Mouse (Mus musculus) liver, embryonic 14.5 days (tissue): ENCODE measurements at regions not wholly inside any gene's neighbourhood (a gene's known extent, or its start where the extent isn't known, plus 50 kb on each side); places are given as distances from the start of the nearest gene placed in this dataset.

Source experiments
- ATAC-seq: fragments of 200-750 bp; cut with Nextera tagmentation; 2 replicates; pipeline ENCODE4 v1.8.0; 2017; ENCODE audit warnings: moderate number of reproducible peaks, mild to moderate bottlenecking, moderate library complexity; ENCODE audit not compliant: insufficient read depth
- DNase-seq, 3 experiments: peaks; one replicate each; pipeline ENCODE4 v3.0.0-alpha.2; 2012 to 2013; ENCODE audit warnings: low read depth in 3 of 3, low spot score in 3 of 3
- H3K27ac ChIP-seq: fragments of 300-500 bp; sonication (generic); 2 replicates; pipeline ENCODE4 v1.5.1; 2014; ENCODE audit warnings: moderate library complexity, mild to moderate bottlenecking, control low read depth, inconsistent platforms
- H3K27me3 ChIP-seq: fragments of 300-500 bp; sonication (generic); 2 replicates; pipeline ENCODE4 v1.6.1; 2014; ENCODE audit warnings: mild to moderate bottlenecking, low read length, moderate library complexity; ENCODE audit not compliant: control insufficient read depth, insufficient read depth
- H3K36me3 ChIP-seq: fragments of 300-500 bp; sonication (generic); replicated peaks from 2 replicates; pipeline ENCODE4 v1.6.1; 2014; ENCODE audit warnings: low read depth; ENCODE audit not compliant: control insufficient read depth, insufficient read depth
- H3K4me1 ChIP-seq, 2 experiments: fragments of 200-500 bp in 1 of 2; fragments of 300-500 bp in 1 of 2; sonication (generic) in 1 of 2; replicated peaks; 2 replicates each; pipeline ENCODE4 v1.6.1; 2012 to 2014; ENCODE audit warnings: antibody characterized with exemption in 1 of 2, inconsistent platforms in 1 of 2, low read length in 1 of 2; ENCODE audit not compliant: control insufficient read depth in 2 of 2, insufficient read depth in 2 of 2
- H3K4me2 ChIP-seq: fragments of 300-500 bp; sonication (generic); 2 replicates; pipeline ENCODE4 v1.6.1; 2014; ENCODE audit warnings: low read depth, mild to moderate bottlenecking, control low read depth, moderate library complexity
- H3K4me3 ChIP-seq, 2 experiments: fragments of 200-500 bp in 1 of 2; fragments of 300-500 bp in 1 of 2; sonication (generic) in 1 of 2; 2 replicates each; pipeline ENCODE4 v1.5.1; 2012 to 2014; ENCODE audit warnings: low read depth in 2 of 2, low read length in 2 of 2, mild to moderate bottlenecking in 2 of 2, control low read depth in 1 of 2, inconsistent platforms in 1 of 2, moderate library complexity in 1 of 2; ENCODE audit not compliant: insufficient read depth in 1 of 2
- H3K9ac ChIP-seq: fragments of 300-500 bp; sonication (generic); replicated peaks from 2 replicates; pipeline ENCODE4 v1.6.1; 2014; ENCODE audit warnings: mild to moderate bottlenecking, control low read depth, moderate library complexity
- H3K9me3 ChIP-seq: fragments of 300-500 bp; sonication (generic); 2 replicates; pipeline ENCODE4 v1.6.1; 2016; ENCODE audit warnings: low read length, mixed read lengths; ENCODE audit not compliant: control insufficient read depth
- CTCF ChIP-seq: IDR thresholded peaks from 2 replicates; pipeline ENCODE4 v1.5.1; 2016; ENCODE audit warnings: antibody characterized with exemption, low read depth, control low read depth
- EP300 ChIP-seq: IDR thresholded peaks from 2 replicates; pipeline ENCODE4 v1.6.1; 2016; ENCODE audit warnings: antibody characterized with exemption, low read depth
- WGBS: fragments of 180-500 bp; shearing (Covaris S2); extraction: QIAGEN DNeasy Blood & Tissue Kit; methylation state at CpG from one replicate; pipeline ENCODE4 v1.1.7; 2014; ENCODE audit not compliant: insufficient replicate concordance; 5-methylcytosine and 5-hydroxymethylcytosine counted together

GRCm38 (mm10) chr17:4834065-4834464, 160.1 kb upstream of the Arid1b start:
- no peaks in the 10 kb centered on the region for H3K4me1 ChIP-seq
- no peak overlapping the region for H3K27ac ChIP-seq
- no peak overlapping the region for H3K4me3 ChIP-seq
- DNase-seq (no peak), ATAC-seq (no peak)
- H3K9ac ChIP-seq, result no peak overlapping the region
- H3K9me3 ChIP-seq, result no peaks in the 10 kb centered on the region
- 41% methylated on average over 7 of the region's 7 CpGs for WGBS
- H3K27me3 ChIP-seq, result no peaks in the 10 kb centered on the region
- TF ChIP-seq CTCF (no peak), EP300 (no peak)
- no peak overlapping the region for H3K4me2 ChIP-seq
- H3K36me3 ChIP-seq, result no peaks in the 10 kb centered on the region

DNA sequence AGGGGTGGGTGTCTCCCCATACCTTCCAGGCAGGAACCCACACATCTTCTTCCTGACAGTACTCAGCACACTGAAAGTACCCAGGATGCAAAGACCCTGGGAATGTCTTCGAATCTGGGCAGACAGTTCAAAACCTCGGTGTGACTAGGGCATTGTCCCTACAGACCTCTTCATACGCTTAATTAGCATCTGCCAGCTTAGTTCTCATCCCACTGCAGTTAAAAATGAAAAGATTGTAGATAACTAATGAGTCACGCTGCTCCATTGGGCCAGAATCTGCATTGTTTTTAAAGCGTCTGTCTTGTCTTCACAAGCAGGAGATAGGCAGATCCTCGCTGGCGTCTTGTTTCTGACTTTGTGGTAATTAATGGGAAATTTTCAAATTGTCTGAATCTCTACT, 159.6 kb upstream of the Arid1b start:
- Histone ChIP-seq H3K27ac (no peak overlapping the region), H3K4me1 (no peaks in the 10 kb centered on the region), H3K27me3 (no peaks in the 10 kb centered on the region), H3K9ac (no peak overlapping the region), H3K4me3 (no peak overlapping the region), H3K36me3 (no peaks in the 10 kb centered on the region), H3K4me2 (no peak overlapping the region), H3K9me3 (no peaks in the 10 kb centered on the region)
- whole genome bisulfite sequencing, result 61% methylated on average over 7 of the region's 7 CpGs
- DNase-seq, result no peak
- no peak for ATAC-seq
- TF ChIP-seq EP300, result no peak
- TF ChIP-seq CTCF, result no peak

- WGBS, result 63% methylated on average over 8 of the region's 8 CpGs
- no peak overlapping the region for H3K4me2 ChIP-seq
- no peak overlapping the region for H3K9ac ChIP-seq
- no peaks in the 10 kb centered on the region for H3K9me3 ChIP-seq
- no peaks in the 10 kb centered on the region for H3K36me3 ChIP-seq
- H3K4me1 ChIP-seq, result no peaks in the 10 kb centered on the region
- H3K27me3 ChIP-seq, result no peaks in the 10 kb centered on the region
- DNase-seq, result no peak
- ATAC-seq, result no peak
- no peak for TF ChIP-seq CTCF
- no peak for TF ChIP-seq EP300
- H3K4me3 ChIP-seq, result no peak overlapping the region
- H3K27ac ChIP-seq, result no peak overlapping the region
Observed at GRCm38 (mm10) chr17:4835065-4835705, 158.9 kb upstream of the Arid1b start.

DNA sequence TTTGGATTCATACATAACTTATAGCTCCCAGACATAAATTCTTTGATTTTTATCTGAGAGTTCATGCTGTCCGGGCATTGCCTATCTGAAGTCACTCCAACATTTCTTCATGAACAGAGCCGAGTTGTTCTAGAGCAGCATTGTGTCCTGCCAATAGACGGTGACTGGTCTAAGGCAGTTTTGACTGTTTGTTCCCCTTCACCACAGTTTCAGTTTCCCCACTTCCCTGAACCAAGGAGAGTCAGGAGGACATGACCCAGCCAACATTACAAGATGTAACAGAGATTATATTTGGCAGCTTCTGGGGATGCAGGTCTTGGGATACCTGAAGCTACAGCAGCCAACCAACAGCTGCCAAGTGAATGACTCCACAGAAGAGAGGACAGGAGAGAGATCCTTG, 154.0 kb upstream of the Arid1b start:
- 57% methylated on average over 3 of the region's 3 CpGs for WGBS
- Histone ChIP-seq H3K4me3 (no peak overlapping the region), H3K9ac (no peak overlapping the region), H3K27ac (no peak overlapping the region), H3K4me1 (no peaks in the 10 kb centered on the region), H3K9me3 (no peaks in the 10 kb centered on the region), H3K4me2 (no peak overlapping the region), H3K36me3 (no peaks in the 10 kb centered on the region), H3K27me3 (no peaks in the 10 kb centered on the region)
- no peak for TF ChIP-seq CTCF
- no peak for TF ChIP-seq EP300
- DNase-seq (no peak), ATAC-seq (no peak)

DNA sequence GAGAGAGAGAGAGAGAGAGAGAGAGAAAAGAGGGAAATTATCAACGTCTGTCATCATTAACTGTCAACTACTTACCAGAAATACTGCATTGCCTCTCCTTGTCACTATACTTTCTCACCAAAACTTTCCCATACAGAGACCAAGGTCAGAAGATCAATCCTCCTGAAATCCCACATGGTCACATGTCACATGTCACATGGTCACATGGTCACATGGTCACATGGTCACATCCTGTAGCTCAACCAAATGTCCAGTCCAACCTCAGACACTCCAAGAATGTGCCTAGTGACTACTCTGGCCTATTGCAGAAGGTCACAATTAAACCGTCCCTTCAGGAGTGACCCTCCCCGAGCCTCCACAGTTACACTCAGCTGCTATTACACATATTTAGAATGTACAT, 135.8 kb upstream of the Arid1b start:
- no peak overlapping the region for H3K4me3 ChIP-seq
- H3K27ac ChIP-seq, result no peak overlapping the region
- H3K9ac ChIP-seq, result no peak overlapping the region
- H3K36me3 ChIP-seq, result no peaks in the 10 kb centered on the region
- no peak for DNase-seq
- WGBS, result 61% methylated on average over 3 of the region's 3 CpGs
- no peaks in the 10 kb centered on the region for H3K27me3 ChIP-seq
- TF ChIP-seq CTCF (no peak), EP300 (no peak)
- ATAC-seq, result no peak
- no peaks in the 10 kb centered on the region for H3K4me1 ChIP-seq
- H3K4me2 ChIP-seq, result no peak overlapping the region
- H3K9me3 ChIP-seq, result no peaks in the 10 kb centered on the region
